Mouse (Mus musculus) thymus, adult 2 months (tissue): ENCODE measurements around the gene Stat2. TPM values are rescaled to one million over a fixed set of nuclear protein-coding genes. Genes with fewer than 3 reads are reported as not detected.

Experiments
- DNase-seq: peaks from one replicate; pipeline ENCODE4 v3.0.0; 2021
- H3K27ac ChIP-seq: fragments of 200-500 bp; 2 replicates; pipeline ENCODE4 v1.5.1; 2012; ENCODE audit warnings: low read length, control low read depth; ENCODE audit not compliant: control insufficient read depth, insufficient read depth
- H3K27me3 ChIP-seq: fragments of 200-500 bp; 2 replicates; pipeline ENCODE4 v1.6.1; 2012; ENCODE audit warnings: mild to moderate bottlenecking, low read length, moderate library complexity, mixed read lengths; ENCODE audit not compliant: control insufficient read depth, insufficient read depth
- H3K36me3 ChIP-seq: fragments of 200-500 bp; 2 replicates; pipeline ENCODE4 v1.6.1; 2012; ENCODE audit warnings: mild to moderate bottlenecking, low read length, moderate library complexity; ENCODE audit not compliant: control insufficient read depth, insufficient read depth
- H3K4me1 ChIP-seq: fragments of 200-500 bp; replicated peaks from 2 replicates; pipeline ENCODE4 v1.6.1; 2012; ENCODE audit warnings: low read length; ENCODE audit not compliant: control insufficient read depth, insufficient read depth
- H3K4me3 ChIP-seq: fragments of 200-500 bp; 2 replicates; pipeline ENCODE4 v1.5.1; 2012; ENCODE audit warnings: mild to moderate bottlenecking, low read length, control low read depth, moderate library complexity; ENCODE audit not compliant: control insufficient read depth, insufficient read depth
- CTCF ChIP-seq: fragments of 200-500 bp; IDR thresholded peaks from 2 replicates; pipeline ENCODE4 v1.5.1; 2012; ENCODE audit warnings: mild to moderate bottlenecking, control low read depth, low read length, moderate library complexity, borderline replicate concordance; ENCODE audit not compliant: control insufficient read depth, poor library complexity, insufficient read depth; ENCODE audit errors: extremely low read depth
- POLR2A ChIP-seq: fragments of 200-500 bp; IDR thresholded peaks from 2 replicates; pipeline ENCODE4 v1.6.1; 2012; ENCODE audit warnings: mild to moderate bottlenecking, low read length, control low read depth, moderate library complexity; ENCODE audit not compliant: control insufficient read depth, poor library complexity, insufficient read depth; ENCODE audit errors: extremely low read depth
- WGBS: fragments of 180-500 bp; shearing (Covaris S2); methylation state at CpG from one replicate; pipeline ENCODE4 v1.1.7; 2018; 5-methylcytosine and 5-hydroxymethylcytosine counted together
- polyA plus RNA-seq: library from polyadenylated mRNA; depleted of rRNA; stranded (reverse); fragments of >200 nt; gene quantifications from 2 replicates; pipeline ENCODE4 v1.2.3, GENCODE M21; 2012

Gene Stat2
- polyA plus RNA-seq, 1 experiment: 62.0 TPM

DNA sequence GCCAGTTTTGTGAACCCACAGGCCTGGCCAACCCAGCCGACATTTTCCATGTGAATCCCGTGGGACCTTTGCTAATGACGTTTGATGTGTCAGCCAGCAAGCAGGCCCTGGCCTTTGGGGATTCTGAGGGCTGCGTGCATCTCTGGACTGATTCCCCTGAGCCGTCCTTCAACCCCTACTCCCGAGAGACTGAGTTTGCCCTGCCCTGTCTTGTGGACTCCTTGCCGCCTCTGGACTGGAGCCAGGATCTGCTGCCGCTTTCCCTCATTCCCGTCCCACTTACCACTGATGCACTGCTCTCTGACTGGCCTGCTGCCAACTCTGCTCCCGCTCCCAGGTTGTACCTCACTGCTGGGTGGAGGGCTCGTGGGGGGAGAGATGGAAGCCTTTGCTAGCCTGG, 39.8 kb downstream of the Stat2 start:
- TF ChIP-seq POLR2A: no peak
- TF ChIP-seq CTCF: no peak

DNA sequence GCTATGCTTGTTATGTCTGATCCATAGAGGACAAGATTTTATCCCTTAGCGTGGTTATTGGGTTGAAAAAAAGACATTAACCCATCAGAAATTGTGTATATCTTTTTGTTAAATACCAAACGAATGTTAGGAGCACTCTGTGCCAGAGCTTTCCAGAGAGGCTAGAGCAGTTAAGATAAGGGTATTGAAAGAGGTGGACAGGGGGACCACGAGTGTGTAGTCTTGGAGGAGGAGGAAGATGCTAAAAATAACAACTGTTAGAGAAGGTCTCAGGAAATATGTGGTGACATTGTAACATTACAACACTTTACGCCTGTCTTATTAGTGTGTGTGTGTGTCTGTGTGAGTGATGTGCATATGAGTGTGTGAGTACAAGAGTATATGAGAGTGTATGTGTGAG, 40.5 kb downstream of the Stat2 start:
- WGBS: 72% methylated on average over 4 of the region's 4 CpGs
- no peaks in the 10 kb centered on the region for H3K27me3 ChIP-seq
- no peak for TF ChIP-seq CTCF
- TF ChIP-seq POLR2A: no peak

More for the DNA sequence above, 39.8 kb downstream of the Stat2 start:
- no peak overlapping the region for H3K4me3 ChIP-seq
- H3K27ac ChIP-seq: no peak overlapping the region
- H3K27me3 ChIP-seq: no peaks in the 10 kb centered on the region
- WGBS: 93% methylated on average over 11 of the region's 11 CpGs
- peaks cover 43% of the 10 kb centered on the region for H3K36me3 ChIP-seq
- H3K4me1 ChIP-seq: no peaks in the 10 kb centered on the region
- DNase-seq: no peak

DNA sequence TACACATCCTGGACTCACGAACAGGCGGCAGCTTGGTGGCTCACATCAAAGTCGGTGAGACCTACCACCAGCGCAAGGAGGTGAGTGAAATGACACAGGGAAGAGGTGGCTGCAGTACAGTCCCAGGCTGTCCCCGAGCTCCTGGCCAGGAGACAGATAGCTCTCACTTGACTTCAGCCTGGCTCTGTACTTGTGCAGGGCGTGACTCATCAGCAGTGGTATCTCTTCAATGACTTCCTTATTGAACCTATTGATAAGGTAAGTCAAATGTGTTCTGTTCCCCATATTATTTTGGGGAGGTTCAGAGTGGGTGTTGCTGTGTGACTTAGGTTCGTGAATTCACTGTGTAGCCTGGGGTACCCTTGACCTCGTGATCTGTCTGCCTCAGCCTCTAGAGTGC, 45.2 kb downstream of the Stat2 start:
- H3K4me1 ChIP-seq: no peaks in the 10 kb centered on the region
- TF ChIP-seq CTCF (no peak), POLR2A (no peak)
- peaks cover 81% of the 10 kb centered on the region for H3K36me3 ChIP-seq
- no peaks in the 10 kb centered on the region; the same call in 1 of the 2 replicates for H3K27me3 ChIP-seq
- DNase-seq: no peak
- H3K27ac ChIP-seq: no peak overlapping the region
- no peak overlapping the region for H3K4me3 ChIP-seq
- WGBS: 98% methylated on average over 8 of the region's 8 CpGs

More for the DNA sequence above, 40.5 kb downstream of the Stat2 start:
- Histone ChIP-seq H3K36me3 (peaks cover 51% of the 10 kb centered on the region), H3K27ac (no peak overlapping the region), H3K4me1 (no peaks in the 10 kb centered on the region), H3K4me3 (no peak overlapping the region)
- no peak for DNase-seq

DNA sequence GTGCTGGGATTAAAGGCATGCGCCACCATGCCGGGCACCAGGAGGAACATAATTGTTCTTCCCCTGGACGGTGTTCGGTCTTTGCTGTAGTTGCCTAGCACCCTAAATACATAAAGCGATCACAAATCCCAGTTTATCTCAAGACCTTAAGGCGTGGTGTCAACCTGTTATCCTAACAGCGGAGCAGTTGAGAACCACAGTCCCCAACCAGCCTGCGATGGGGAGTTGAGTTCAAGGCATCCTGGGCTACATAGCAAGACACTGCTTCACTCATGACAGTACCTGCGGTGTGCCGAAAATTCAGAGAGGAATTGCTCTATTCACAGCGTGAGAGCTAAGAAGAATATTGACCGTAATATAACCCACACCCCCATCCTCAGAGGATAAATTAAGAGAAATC, 51.3 kb downstream of the Stat2 start:
- H3K36me3 ChIP-seq: peaks cover 45% of the 10 kb centered on the region
- peaks cover 7% of the 10 kb centered on the region for H3K4me1 ChIP-seq
- no peak for TF ChIP-seq CTCF
- TF ChIP-seq POLR2A: no peak
- DNase-seq: no peak
- no peak overlapping the region for H3K4me3 ChIP-seq
- no peaks in the 10 kb centered on the region; the same call in 1 of the 2 replicates for H3K27me3 ChIP-seq
- H3K27ac ChIP-seq: no peak overlapping the region
- 65% methylated on average over 12 of the region's 12 CpGs for WGBS

DNA sequence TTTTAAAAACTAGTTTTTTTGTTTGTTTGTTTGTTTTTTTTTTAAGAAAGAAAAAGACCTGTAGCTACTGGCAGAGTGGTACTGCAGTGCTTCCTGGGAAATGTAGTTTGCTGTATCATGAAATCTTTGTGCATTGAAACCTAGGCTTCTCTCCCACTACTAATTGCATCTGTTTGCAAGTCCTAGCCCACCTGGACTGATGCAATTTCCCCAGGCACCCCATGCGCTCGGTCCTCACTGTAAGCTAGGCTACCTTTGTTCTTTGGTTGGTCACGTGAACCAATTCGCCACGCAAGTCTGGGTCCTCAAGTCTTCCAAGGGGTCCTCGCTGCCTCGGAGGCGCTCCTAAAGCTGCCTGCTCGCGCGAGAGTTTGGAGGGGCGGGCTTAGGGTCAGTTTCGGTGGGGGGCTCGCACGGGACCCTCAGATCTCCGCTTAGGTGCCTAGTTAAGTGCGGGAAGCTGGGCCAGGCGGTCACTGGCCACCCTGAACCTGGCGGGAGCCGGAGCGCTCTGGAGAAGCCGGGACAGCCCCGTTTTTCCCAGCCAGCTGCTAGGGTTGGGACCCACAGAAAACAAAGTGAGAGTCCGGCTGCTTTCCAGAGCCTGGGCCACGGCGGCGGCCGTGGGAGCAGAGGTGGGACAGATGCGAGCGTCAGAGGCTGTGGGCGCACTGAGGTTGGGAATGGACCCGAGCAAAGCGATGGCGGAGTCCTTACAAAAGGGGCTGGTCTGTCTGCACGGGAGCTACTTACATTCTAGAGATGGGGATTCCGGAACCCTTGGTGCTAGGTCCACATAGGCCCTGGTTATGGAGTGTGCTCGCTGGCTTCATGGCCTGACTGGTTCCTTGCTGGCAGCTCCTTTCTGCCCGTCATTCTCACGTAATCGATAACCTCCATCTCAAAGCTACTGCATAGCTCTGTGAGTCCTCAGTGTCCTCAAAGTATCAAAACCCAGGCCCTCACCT, 52.1 kb downstream of the Stat2 start, which contains the start of gene Cnpy2:
Gene Cnpy2 (plus strand): TSS at position 319 of the 968 bp plus-strand sequence.
- peak within 1 kb of the TSS; percentile 95 for H3K4me3 ChIP-seq
- peak; percentile 83 for DNase-seq
- no peaks in the 10 kb centered on the region; the same call in 1 of the 2 replicates for H3K27me3 ChIP-seq
- peaks cover 7% of the 10 kb centered on the region for H3K4me1 ChIP-seq
- under 1% methylated on average over 40 of the region's 40 CpGs for WGBS
- H3K36me3 ChIP-seq: peaks cover 45% of the 10 kb centered on the region
- TF ChIP-seq POLR2A (peak; percentile 37; the same call in 1 of the 2 replicates), CTCF (0 out of 2 replicates have a peak, but pooled peaks have one; percentile 19)
- peak within 1 kb of the TSS; percentile 60 for H3K27ac ChIP-seq

DNA sequence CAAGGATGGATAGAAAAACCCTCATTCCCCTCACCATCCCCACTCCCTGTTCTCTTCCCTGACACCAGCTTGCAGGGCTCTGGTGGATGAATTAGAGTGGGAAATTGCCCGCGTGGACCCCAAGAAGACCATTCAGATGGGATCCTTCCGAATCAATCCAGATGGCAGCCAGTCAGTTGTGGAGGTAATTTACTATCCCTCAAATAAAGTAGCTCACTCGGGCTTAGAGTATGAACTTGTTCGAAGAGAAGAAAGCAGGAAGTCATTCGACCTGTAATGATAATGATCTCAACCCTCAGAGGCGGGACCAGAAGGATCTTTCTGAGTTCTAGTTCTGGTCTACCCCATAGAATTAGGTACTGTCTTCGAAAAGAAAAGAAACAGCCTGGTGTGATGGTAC, 53.2 kb downstream of the Stat2 start:
- Histone ChIP-seq H3K4me1 (peaks cover 7% of the 10 kb centered on the region), H3K27me3 (no peaks in the 10 kb centered on the region; the same call in 1 of the 2 replicates), H3K4me3 (peak overlapping the region; percentile 95), H3K27ac (peak overlapping the region; percentile 60), H3K36me3 (peaks cover 39% of the 10 kb centered on the region)
- WGBS: 30% methylated on average over 8 of the region's 8 CpGs
- TF ChIP-seq CTCF (no peak), POLR2A (no peak)
- DNase-seq: no peak
